Mouse (Mus musculus) liver, postnatal 0 days (tissue): ENCODE results near the gene Dtnbp1. TPM values are rescaled to one million over a fixed set of nuclear protein-coding genes. Genes with fewer than 3 reads are reported as not detected.

ENCODE experiments used
- ATAC-seq: fragments of 200-750 bp; cut with Nextera tagmentation; 2 replicates; pipeline ENCODE4 v1.8.0; 2017; ENCODE audit warnings: mild to moderate bottlenecking, moderate library complexity
- DNase-seq: peaks from one replicate; pipeline ENCODE4 v3.0.0-alpha.2; 2016
- H3K27ac ChIP-seq: fragments of 300-500 bp; sonication (generic); 2 replicates; pipeline ENCODE4 v1.5.1; 2014; ENCODE audit warnings: antibody characterized with exemption, moderate library complexity, mild to moderate bottlenecking, low read depth
- H3K27me3 ChIP-seq: fragments of 300-500 bp; sonication (generic); 2 replicates; pipeline ENCODE4 v1.6.1; 2014; ENCODE audit warnings: low read length, control low read depth, mixed read lengths; ENCODE audit not compliant: insufficient read depth
- H3K36me3 ChIP-seq: fragments of 300-500 bp; sonication (generic); replicated peaks from 2 replicates; pipeline ENCODE4 v1.6.1; 2014; ENCODE audit warnings: mild to moderate bottlenecking, control low read depth, low read length, moderate library complexity, mixed read lengths; ENCODE audit not compliant: insufficient read depth
- H3K4me1 ChIP-seq: fragments of 300-500 bp; sonication (generic); 2 replicates; pipeline ENCODE4 v1.6.1; 2014; ENCODE audit warnings: antibody characterized with exemption, mild to moderate bottlenecking, control low read depth; ENCODE audit not compliant: insufficient read depth
- H3K4me2 ChIP-seq: fragments of 300-500 bp; sonication (generic); 2 replicates; pipeline ENCODE4 v1.6.1; 2014; ENCODE audit warnings: low read depth, mild to moderate bottlenecking, low read length, moderate library complexity, mixed read lengths
- H3K4me3 ChIP-seq: fragments of 300-500 bp; sonication (generic); 2 replicates; pipeline ENCODE4 v1.5.1; 2014; ENCODE audit warnings: low read depth, low read length
- H3K9ac ChIP-seq: fragments of 300-500 bp; sonication (generic); replicated peaks from 2 replicates; pipeline ENCODE4 v1.6.1; 2014; ENCODE audit warnings: mild to moderate bottlenecking, moderate library complexity
- H3K9me3 ChIP-seq: fragments of 300-500 bp; sonication (generic); 2 replicates; pipeline ENCODE4 v1.6.1; 2016; ENCODE audit warnings: mild to moderate bottlenecking, control low read depth, low read length, mixed read lengths
- CTCF ChIP-seq: sonication (generic); IDR thresholded peaks from 2 replicates; pipeline ENCODE4 v1.5.1; 2016; ENCODE audit warnings: antibody characterized with exemption, low read depth
- EP300 ChIP-seq: IDR thresholded peaks from 2 replicates; pipeline ENCODE4 v1.6.1; 2016; ENCODE audit warnings: antibody characterized with exemption, low read depth, mild to moderate bottlenecking
- WGBS: fragments of 180-500 bp; shearing (Covaris S2); extraction: QIAGEN DNeasy Blood & Tissue Kit; methylation state at CpG from one replicate; pipeline ENCODE4 v1.1.7; 2014; ENCODE audit not compliant: insufficient replicate concordance; 5-methylcytosine and 5-hydroxymethylcytosine counted together
- polyA plus RNA-seq: library from polyadenylated mRNA; unstranded; fragments of >200 nt; fragmentation: Nextera tagmentation; extraction: Ambion mirVana; gene quantifications from 2 replicates; pipeline ENCODE4 v1.2.1, GENCODE M21; 2015

Gene Dtnbp1
- polyA plus RNA-seq, 1 experiment from 2014 or later = 34.2 TPM

- Histone ChIP-seq H3K27me3 (no peaks in the 10 kb centered on the region), H3K4me2 (no peak overlapping the region), H3K4me1 (peaks cover 6% of the 10 kb centered on the region; the same call in 1 of the 2 replicates), H3K9me3 (no peaks in the 10 kb centered on the region), H3K9ac (no peak overlapping the region), H3K27ac (no peak overlapping the region), H3K4me3 (no peak overlapping the region), H3K36me3 (peaks cover 79% of the 10 kb centered on the region)
- no peak for DNase-seq
- TF ChIP-seq EP300 = no peak
- no peak for TF ChIP-seq CTCF
- ATAC-seq = no peak
- WGBS = 92% methylated on average over 2 of the region's 2 CpGs
These were observed 83.7 kb downstream of the Dtnbp1 start for GRCm38 (mm10) chr13:44918269-44918668.

- peaks cover 76% of the 10 kb centered on the region for H3K36me3 ChIP-seq
- TF ChIP-seq EP300 (no peak), CTCF (no peak)
- ATAC-seq (no peak), DNase-seq (no peak)
- no peak overlapping the region for H3K4me3 ChIP-seq
- no peaks in the 10 kb centered on the region for H3K27me3 ChIP-seq
- no peak overlapping the region for H3K9ac ChIP-seq
- no peaks in the 10 kb centered on the region for H3K9me3 ChIP-seq
- H3K27ac ChIP-seq = no peak overlapping the region
- WGBS = 89% methylated on average over 4 of the region's 4 CpGs
- H3K4me2 ChIP-seq = no peak overlapping the region
- 0 out of 2 replicates have a peak, but pooled peaks cover 3% of the 10 kb centered on the region for H3K4me1 ChIP-seq
These were observed 84.7 kb downstream of the Dtnbp1 start for GRCm38 (mm10) chr13:44917202-44917601.

GRCm38 (mm10) chr13:44915945-44916344, 86.0 kb downstream of the Dtnbp1 start:
- no peak for TF ChIP-seq EP300
- peak; percentile 45 for TF ChIP-seq CTCF
- 57% methylated on average over 4 of the region's 4 CpGs for WGBS
- peak; percentile 15; the same call in 1 of the 2 replicates for ATAC-seq
- H3K4me1 ChIP-seq = 0 out of 2 replicates have a peak, but pooled peaks cover 3% of the 10 kb centered on the region
- DNase-seq = peak; percentile 44
- no peak overlapping the region for H3K4me3 ChIP-seq
- no peaks in the 10 kb centered on the region for H3K27me3 ChIP-seq
- peaks cover 71% of the 10 kb centered on the region for H3K36me3 ChIP-seq
- no peaks in the 10 kb centered on the region for H3K9me3 ChIP-seq
- H3K9ac ChIP-seq = no peak overlapping the region
- H3K4me2 ChIP-seq = no peak overlapping the region
- no peak overlapping the region for H3K27ac ChIP-seq

GRCm38 (mm10) chr13:44915382-44915781, 86.6 kb downstream of the Dtnbp1 start:
- Histone ChIP-seq H3K4me1 (0 out of 2 replicates have a peak, but pooled peaks cover 3% of the 10 kb centered on the region), H3K36me3 (peaks cover 76% of the 10 kb centered on the region), H3K4me2 (no peak overlapping the region), H3K4me3 (no peak overlapping the region), H3K27me3 (no peaks in the 10 kb centered on the region), H3K27ac (no peak overlapping the region), H3K9ac (no peak overlapping the region), H3K9me3 (no peaks in the 10 kb centered on the region)
- no peak for ATAC-seq
- WGBS = 52% methylated on average over 5 of the region's 5 CpGs
- TF ChIP-seq EP300 (peak; percentile 51; the same call in 1 of the 2 replicates), CTCF (no peak)
- DNase-seq = peak; percentile 28

GRCm38 (mm10) chr13:44913560-44913959, 88.4 kb downstream of the Dtnbp1 start:
- whole genome bisulfite sequencing = 70% methylated on average over 7 of the region's 7 CpGs
- ATAC-seq = no peak
- 0 out of 2 replicates have a peak, but pooled peaks cover 3% of the 10 kb centered on the region for H3K4me1 ChIP-seq
- peaks cover 74% of the 10 kb centered on the region for H3K36me3 ChIP-seq
- DNase-seq = no peak
- no peak overlapping the region for H3K4me2 ChIP-seq
- H3K9ac ChIP-seq = no peak overlapping the region
- H3K9me3 ChIP-seq = no peaks in the 10 kb centered on the region
- no peaks in the 10 kb centered on the region for H3K27me3 ChIP-seq
- TF ChIP-seq EP300 (no peak), CTCF (peak; percentile 22; the same call in 1 of the 2 replicates)
- H3K4me3 ChIP-seq = no peak overlapping the region
- H3K27ac ChIP-seq = no peak overlapping the region

GRCm38 (mm10) chr13:44912851-44913250, 89.1 kb downstream of the Dtnbp1 start:
- ATAC-seq = no peak
- Histone ChIP-seq H3K4me1 (0 out of 2 replicates have a peak, but pooled peaks cover 3% of the 10 kb centered on the region), H3K9ac (no peak overlapping the region), H3K27me3 (no peaks in the 10 kb centered on the region), H3K4me3 (no peak overlapping the region), H3K36me3 (peaks cover 73% of the 10 kb centered on the region), H3K27ac (no peak overlapping the region), H3K4me2 (no peak overlapping the region), H3K9me3 (no peaks in the 10 kb centered on the region)
- no peak for DNase-seq
- WGBS = 79% methylated on average over 2 of the region's 2 CpGs
- no peak for TF ChIP-seq CTCF
- no peak for TF ChIP-seq EP300

GRCm38 (mm10) chr13:44908790-44909189, 93.2 kb downstream of the Dtnbp1 start:
- H3K4me2 ChIP-seq = no peak overlapping the region
- H3K9ac ChIP-seq = no peak overlapping the region
- H3K4me3 ChIP-seq = no peak overlapping the region
- H3K36me3 ChIP-seq = peaks cover 65% of the 10 kb centered on the region
- H3K27ac ChIP-seq = no peak overlapping the region
- no peaks in the 10 kb centered on the region for H3K9me3 ChIP-seq
- no peaks in the 10 kb centered on the region for H3K27me3 ChIP-seq
- ATAC-seq (no peak), DNase-seq (no peak)
- WGBS = 43% methylated on average over 1 of the region's 1 CpGs
- no peaks in the 10 kb centered on the region for H3K4me1 ChIP-seq
- TF ChIP-seq CTCF (no peak), EP300 (no peak)
